Mouse (Mus musculus): ENCODE measurements around the gene Ly6g5c. TPM values are rescaled to one million over a fixed set of nuclear protein-coding genes. Genes with fewer than 3 reads are reported as not detected.

The Ly6g5c gene
- total and polyA plus RNA-seq, 3 experiments, result not detected

- Histone ChIP-seq H3K9me3 (replicated peaks; ENCODE audit: low read length) (no peaks in the 10 kb centered on the region), H3K79me2 (replicated peaks; ENCODE audit: control insufficient read depth, extremely low read depth, insufficient read depth, poor library complexity, severe bottlenecking) (no peaks in the 10 kb centered on the region; the same call in 1 of the 2 replicates), H3K4me1 (ENCODE audit: control insufficient read depth in 1 of 2, insufficient read depth in 2 of 2) (peaks cover 11 to 20% of the 10 kb centered on the region in 2 experiments), H3K9ac (ENCODE audit: insufficient read depth, low read depth) (no peak within 1 kb of the TSS), H3K36me3 (replicated peaks in 1 of 2; ENCODE audit: control insufficient read depth in 1 of 2, insufficient read depth in 1 of 2, low read length in 1 of 2) (peaks cover 0 to 1% of the 10 kb centered on the region in 2 experiments), H3K4me3 (replicated peaks in 1 of 3; ENCODE audit: low read depth in 2 of 3, low read length in 2 of 3, poor library complexity in 1 of 3) (no peak within 1 kb of the TSS), H3K27me3 (replicated peaks) (peaks cover 17% of the 10 kb centered on the region), H3K27ac (ENCODE audit: insufficient read depth, low read depth) (no peak within 1 kb of the TSS), H3K4me2 (ENCODE audit: insufficient read depth, low read depth, poor library complexity, severe bottlenecking) (no peak within 1 kb of the TSS)
- no peak for DNase-seq (ENCODE audit: extremely low read depth)
- no peak for TF ChIP-seq ETS1 (conservative IDR thresholded peaks at IDR 0.05; ENCODE audit: low read depth, low read length)
- no peak for TF ChIP-seq ZNF384 (IDR thresholded peaks at IDR 0.05; ENCODE audit: low read depth, low read length)
- TF ChIP-seq BHLHE40 (IDR thresholded peaks at IDR 0.05; ENCODE audit: low read depth, low read length), result no peak
- TF ChIP-seq IRF4 (IDR thresholded peaks at IDR 0.05; ENCODE audit: low read depth, low read length), result no peak
- TF ChIP-seq TCF12 (IDR thresholded peaks at IDR 0.05; ENCODE audit: low read depth, low read length), result no peak
- TF ChIP-seq JUND (conservative IDR thresholded peaks at IDR 0.05; ENCODE audit: low read depth, low read length), result no peak
- TF ChIP-seq E2F4 (IDR thresholded peaks at IDR 0.05; ENCODE audit: insufficient replicate concordance, low read depth, low read length), result no peak
- no peak for TF ChIP-seq MAZ (IDR thresholded peaks at IDR 0.05; ENCODE audit: low read depth, low read length)
- no peak for TF ChIP-seq SIN3A (IDR thresholded peaks at IDR 0.05; ENCODE audit: low read length)
- dilution Hi-C loops (cut with MboI; ENCODE audit: extremely low pct_ligation_motif_present, extremely low pct_unique_long_range_greater_than_20kb, low sequenced_read_pairs), result no loop called here
- in situ Hi-C loops (cut with MboI; ENCODE audit: low pct_ligation_motif_present, low pct_unique_long_range_greater_than_20kb, low sequenced_read_pairs), result no loop called here
These were observed 22.7 kb upstream of the Ly6g5c start, which contains the start of gene Ly6g6f for GRCm38 (mm10) chr17:35085208-35085865. Ly6g6f (minus strand) TSS chr17:35085610.

GRCm38 (mm10) chr17:35088151-35088550, 19.9 kb upstream of the Ly6g5c start:
- Histone ChIP-seq H3K27ac (ENCODE audit: insufficient read depth, low read depth) (no peak overlapping the region), H3K27me3 (replicated peaks) (peaks cover 17% of the 10 kb centered on the region), H3K79me2 (replicated peaks; ENCODE audit: control insufficient read depth, extremely low read depth, insufficient read depth, poor library complexity, severe bottlenecking) (no peaks in the 10 kb centered on the region; the same call in 1 of the 2 replicates), H3K4me2 (ENCODE audit: insufficient read depth, low read depth, poor library complexity, severe bottlenecking) (no peak overlapping the region), H3K9ac (ENCODE audit: insufficient read depth, low read depth) (no peak overlapping the region), H3K4me3 (replicated peaks in 1 of 3; ENCODE audit: low read depth in 2 of 3, low read length in 2 of 3, poor library complexity in 1 of 3) (no peak overlapping the region), H3K36me3 (replicated peaks in 1 of 2; ENCODE audit: control insufficient read depth in 1 of 2, insufficient read depth in 1 of 2, low read length in 1 of 2) (peaks cover 13 to 29% of the 10 kb centered on the region in 2 experiments), H3K4me1 (ENCODE audit: control insufficient read depth in 1 of 2, insufficient read depth in 2 of 2) (peaks cover 6 to 10% of the 10 kb centered on the region in 2 experiments), H3K9me3 (replicated peaks; ENCODE audit: low read length) (no peaks in the 10 kb centered on the region)
- dilution Hi-C loops (cut with MboI; ENCODE audit: extremely low pct_ligation_motif_present, extremely low pct_unique_long_range_greater_than_20kb, low sequenced_read_pairs), result no loop called here
- in situ Hi-C loops (cut with MboI; ENCODE audit: low pct_ligation_motif_present, low pct_unique_long_range_greater_than_20kb, low sequenced_read_pairs), result no loop called here
- DNase-seq (ENCODE audit: extremely low read depth), result peak; percentile 31
- TF ChIP-seq CHD1 (IDR thresholded peaks at IDR 0.05; ENCODE audit: low read depth, low read length) (no peak), SMC3 (IDR thresholded peaks at IDR 0.05; ENCODE audit: low read depth, low read length) (peak; percentile 30; the same call in 1 of the 2 replicates), MYC (IDR thresholded peaks at IDR 0.05; ENCODE audit: low read depth, low read length) (peak; percentile 35; the same call in 1 of the 2 replicates), ZNF384 (IDR thresholded peaks at IDR 0.05; ENCODE audit: low read depth, low read length) (peak; percentile 69), CTCF (conservative IDR thresholded peaks at IDR 0.05 in 1 of 2, IDR thresholded peaks at IDR 0.05 in 1 of 2; ENCODE audit: low read depth in 2 of 2, low read length in 2 of 2) (peak in 1 of 2 experiments; percentile 72; a peak in 2 of 4 replicates)
